Mouse (Mus musculus): Measurements from ENCODE around the gene Pou3f4.
"Not testable (repeated sequence)": the region's sequence is repeated elsewhere in the genome, so short reads cannot be mapped to it uniquely, and the experiment has no call there.

Pou3f4 gene

DNA sequence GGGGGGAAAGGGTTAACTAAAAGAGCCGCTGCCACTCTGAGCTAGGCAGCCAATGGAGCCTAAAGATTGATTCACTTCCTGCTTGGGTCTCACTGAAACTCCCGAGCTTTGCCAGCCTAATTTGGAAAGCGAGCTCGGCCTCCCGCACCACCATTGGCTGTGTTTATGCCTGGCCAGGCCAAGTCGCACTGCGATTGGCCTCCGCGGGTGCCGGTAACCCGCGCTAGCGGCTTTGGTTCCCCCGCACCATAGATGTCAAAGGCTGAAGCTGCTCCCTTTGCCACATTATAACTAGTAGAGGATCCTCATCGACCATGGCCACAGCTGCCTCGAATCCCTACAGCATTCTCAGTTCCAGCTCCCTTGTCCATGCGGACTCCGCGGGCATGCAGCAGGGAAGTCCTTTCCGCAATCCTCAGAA is at the start of gene Pou3f4:
Pou3f4 (plus strand) TSS at position 130 of the 421 bp plus-strand sequence.
- no peak for DNase-seq (ENCODE audit: low spot score)

- no peak for DNase-seq (ENCODE audit: low spot score)
These were observed 48.1 kb upstream of the Pou3f4 start for GRCm38 (mm10) chrX:110765939-110766338.

DNA sequence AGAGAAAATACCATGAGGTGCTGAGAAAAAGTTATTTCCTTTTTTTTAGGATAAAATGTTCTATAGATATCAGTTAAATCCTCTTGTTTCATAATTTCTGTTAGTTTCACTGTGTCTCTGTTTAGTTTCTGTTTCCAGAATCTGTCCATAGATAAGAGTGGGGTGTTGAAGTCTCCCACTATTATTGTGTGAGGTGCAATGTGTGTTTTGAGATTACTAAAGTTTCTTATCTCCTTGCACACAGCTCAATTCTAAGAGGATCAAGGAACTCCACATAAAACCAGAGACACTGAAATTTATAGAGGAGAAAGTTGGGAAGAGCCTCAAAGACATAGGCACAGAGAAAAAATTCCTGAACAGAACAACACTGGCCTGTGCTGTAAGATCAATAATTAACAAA is 39.3 kb upstream of the Pou3f4 start:
- not testable (repeated sequence) for DNase-seq (ENCODE audit: low spot score)

DNA sequence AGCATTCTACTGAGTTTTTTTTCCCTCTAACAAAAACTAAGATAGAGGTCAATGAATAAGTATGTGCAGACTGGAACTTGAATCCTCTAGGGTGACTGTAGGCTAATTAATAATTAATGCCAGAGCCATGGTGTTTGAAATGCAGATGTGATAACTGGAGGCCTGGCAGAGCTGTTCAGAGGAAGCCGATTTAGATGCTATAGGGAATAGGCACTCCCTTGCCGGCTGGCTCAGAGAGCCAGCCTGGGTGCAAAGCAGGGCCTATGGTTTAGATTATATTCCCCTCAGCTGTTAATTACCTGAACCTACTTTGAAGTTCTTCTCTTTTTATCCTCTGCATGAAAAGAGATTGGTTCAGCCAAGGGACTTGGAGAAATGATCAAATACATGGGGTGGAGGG is 11.6 kb upstream of the Pou3f4 start:
- DNase-seq (ENCODE audit: low spot score), result no peak

GRCm38 (mm10) chrX:110810001-110810578 is 4.0 kb upstream of the Pou3f4 start:
- DNase-seq (ENCODE audit: low spot score), result no peak

DNA sequence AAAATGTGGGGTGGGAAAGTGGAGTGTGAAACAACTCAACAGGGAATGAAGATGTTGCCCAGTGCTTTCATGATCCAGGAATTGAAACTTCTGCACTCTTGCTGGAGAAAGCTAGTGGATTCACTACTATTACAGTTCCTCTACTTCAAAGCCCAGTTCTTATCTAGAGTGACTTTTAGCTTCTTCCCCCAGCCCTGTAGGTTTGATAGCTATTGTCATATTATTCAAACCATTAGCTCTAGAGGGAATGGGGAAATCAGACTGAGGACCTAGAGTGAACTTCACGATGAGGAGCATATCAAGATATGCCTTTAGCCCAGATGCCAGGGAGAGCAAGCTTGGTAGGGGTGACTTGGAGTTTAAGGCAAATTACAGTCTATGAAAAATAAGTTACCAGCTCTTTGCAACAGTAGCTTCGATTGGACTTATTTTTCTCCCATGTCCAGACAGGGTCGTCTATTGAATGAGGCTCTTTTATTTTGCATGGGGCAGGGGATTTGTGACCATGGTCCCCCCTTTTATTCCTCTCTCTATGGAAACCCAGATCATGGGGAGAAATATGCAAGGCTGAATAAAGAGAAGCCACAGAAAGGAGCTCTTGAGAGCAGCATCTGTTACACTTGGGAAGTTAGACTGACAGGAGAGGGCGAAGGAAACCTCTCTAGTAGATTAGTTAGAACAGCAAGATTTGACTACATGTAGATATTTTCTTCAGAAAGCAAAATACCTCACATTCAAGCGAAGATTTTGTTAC is 3.1 kb upstream of the Pou3f4 start:
- DNase-seq (ENCODE audit: low spot score), result no peak

DNA sequence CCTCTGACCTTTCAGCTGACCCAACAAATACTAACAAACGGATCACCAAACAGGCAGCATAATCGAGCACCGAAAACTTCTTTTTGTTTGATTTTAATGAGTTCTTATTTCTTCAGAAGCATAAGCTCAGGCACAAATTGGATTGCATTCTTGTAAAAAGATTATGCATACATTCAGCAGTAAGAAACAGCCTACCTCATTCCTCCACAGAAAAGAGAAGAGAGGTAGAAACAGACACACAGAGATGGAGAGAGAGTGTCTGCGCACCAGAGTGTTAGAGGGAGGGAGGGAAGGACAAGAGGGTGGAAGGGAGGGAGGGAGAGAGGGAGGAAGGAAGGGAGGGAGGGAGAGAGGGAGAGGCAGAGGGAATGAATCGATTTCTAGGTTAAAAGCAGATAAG is 2.0 kb upstream of the Pou3f4 start:
- DNase-seq (ENCODE audit: low spot score), result no peak

- no peak for DNase-seq (ENCODE audit: low spot score)
These were observed 679 bp upstream of the Pou3f4 start for GRCm38 (mm10) chrX:110813401-110813800.

DNA sequence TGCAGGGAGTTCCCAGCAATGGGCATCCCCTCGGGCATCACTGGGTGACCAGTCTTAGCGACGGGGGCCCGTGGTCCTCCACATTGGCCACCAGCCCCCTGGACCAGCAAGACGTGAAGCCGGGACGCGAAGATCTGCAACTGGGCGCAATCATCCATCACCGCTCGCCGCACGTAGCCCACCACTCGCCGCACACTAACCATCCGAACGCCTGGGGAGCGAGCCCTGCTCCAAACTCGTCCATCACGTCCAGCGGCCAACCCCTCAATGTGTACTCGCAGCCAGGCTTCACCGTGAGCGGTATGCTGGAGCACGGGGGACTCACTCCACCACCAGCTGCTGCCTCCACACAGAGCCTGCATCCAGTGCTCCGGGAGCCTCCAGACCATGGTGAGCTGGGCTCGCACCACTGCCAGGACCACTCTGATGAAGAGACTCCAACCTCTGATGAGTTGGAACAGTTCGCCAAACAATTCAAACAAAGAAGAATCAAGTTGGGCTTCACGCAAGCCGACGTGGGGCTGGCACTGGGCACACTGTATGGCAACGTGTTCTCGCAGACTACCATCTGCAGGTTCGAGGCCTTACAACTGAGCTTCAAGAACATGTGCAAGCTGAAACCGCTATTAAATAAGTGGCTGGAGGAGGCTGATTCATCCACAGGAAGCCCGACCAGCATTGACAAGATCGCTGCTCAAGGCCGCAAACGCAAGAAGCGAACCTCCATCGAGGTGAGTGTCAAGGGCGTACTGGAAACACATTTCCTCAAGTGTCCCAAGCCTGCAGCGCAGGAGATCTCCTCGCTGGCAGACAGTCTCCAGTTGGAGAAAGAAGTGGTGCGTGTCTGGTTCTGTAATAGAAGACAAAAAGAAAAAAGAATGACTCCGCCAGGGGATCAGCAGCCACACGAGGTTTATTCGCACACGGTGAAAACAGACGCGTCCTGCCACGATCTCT is 790 bp downstream of the Pou3f4 start:
- DNase-seq (ENCODE audit: low spot score), result no peak

- DNase-seq (ENCODE audit: low spot score), result no peak
These were observed 1.5 kb downstream of the Pou3f4 start for GRCm38 (mm10) chrX:110815549-110815930.

- DNase-seq (ENCODE audit: low spot score), result no peak
These were observed 2.5 kb downstream of the Pou3f4 start for GRCm38 (mm10) chrX:110816609-110817008.

DNA sequence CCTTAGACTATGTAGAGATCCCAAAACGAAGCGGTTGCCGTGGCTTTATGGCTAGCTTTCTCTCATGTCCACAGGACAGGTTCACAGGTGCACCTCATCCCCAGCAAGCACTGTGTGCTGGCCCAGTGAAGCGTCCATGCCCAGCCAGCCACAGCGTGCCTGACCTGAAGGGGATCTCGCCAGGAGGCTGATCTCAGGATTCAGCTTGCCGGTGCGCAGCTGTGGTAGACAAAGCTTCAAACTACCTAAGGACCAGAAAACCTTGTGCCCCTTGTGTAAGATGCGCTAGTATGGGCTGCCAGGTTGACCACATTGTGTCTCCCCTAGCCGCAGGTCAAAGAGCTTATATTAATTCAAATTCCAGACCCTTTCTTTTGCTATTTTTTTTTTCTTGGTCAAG is 3.1 kb downstream of the Pou3f4 start:
- DNase-seq (ENCODE audit: low spot score), result no peak

DNA sequence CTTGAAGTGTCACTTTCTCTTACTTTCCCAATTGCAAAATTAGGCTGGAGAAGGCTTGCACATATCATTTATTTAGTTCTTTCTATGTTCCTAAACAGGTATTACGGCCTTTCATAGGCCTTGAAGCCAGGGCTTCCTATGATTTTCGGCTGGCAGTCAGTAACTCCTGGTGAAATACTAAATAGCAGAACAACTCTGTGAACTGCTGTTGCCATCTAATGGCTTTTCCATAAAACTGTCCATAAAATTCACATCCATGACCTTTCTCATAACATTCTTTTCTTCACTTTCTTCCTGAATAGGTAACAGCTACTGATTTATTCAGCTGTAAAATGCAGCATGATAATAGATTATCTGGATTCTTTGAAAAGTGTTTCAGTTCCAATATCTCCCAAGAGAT is 23.4 kb downstream of the Pou3f4 start:
- no peak for DNase-seq (ENCODE audit: low spot score)

GRCm38 (mm10) chrX:110851300-110851699 is 37.2 kb downstream of the Pou3f4 start:
- no peak for DNase-seq (ENCODE audit: low spot score)
